Comparison of ENCODE assay signal across 14 mouse cellular contexts in genomic region chr1:172019339-172019738, GRCm38 (mm10). TPM values are rescaled to one million over a fixed set of nuclear protein-coding genes. Genes with fewer than 3 reads are reported as not detected.
DNase-seq lines count a peak whose midpoint lies in the region; ATAC-seq lines count a peak whose summit lies in the region.
"Had no signal": no experiment of that assay in that cellular context is flagged by ENCODE, and none has a peak within 500 bp of the region (broad histone marks: within the 10 kb centered on the region; RNA-seq: fewer than 3 reads in every experiment).

No protein-coding gene starts in this region.

- H3K27me3 ChIP-seq in lung, embryonic 15.5 days, result no peaks in the 10 kb centered on the region
- H3K27me3 ChIP-seq in embryonic facial prominence, embryonic 10.5 days (replicated peaks; ENCODE audit: low read depth, poor library complexity, severe bottlenecking), result no peaks in the 10 kb centered on the region
- H3K27me3 ChIP-seq in hindbrain, embryonic 13.5 days, result no peaks in the 10 kb centered on the region
- H3K27me3 ChIP-seq in neural tube, embryonic 15.5 days (replicated peaks), result no peaks in the 10 kb centered on the region
- H3K27me3 ChIP-seq: limb, embryonic 12.5 days had no signal

- no peak overlapping the region for H3K4me2 ChIP-seq in lung, embryonic 15.5 days
- peak overlapping the region; percentile 19; the same call in 1 of the 2 replicates for H3K4me2 ChIP-seq in hindbrain, embryonic 13.5 days
- H3K4me2 ChIP-seq in neural tube, embryonic 15.5 days, result 0 out of 2 replicates have a peak overlapping the region, but pooled peaks have one; percentile 5
- H3K4me2 ChIP-seq: limb, embryonic 12.5 days had no signal

- no peak for DNase-seq in lung, postnatal 36 days
- no peak for DNase-seq in embryonic facial prominence, embryonic 10.5 days (ENCODE audit: low spot score)
- DNase-seq in layer of hippocampus, adult 8-10 months (ENCODE audit: low spot score in 2 of 2), result no peak
- DNase-seq: cerebellum, postnatal 25 days; heart, postnatal 4 days; spleen, adult 18-20 months had no signal

- no peak overlapping the region for H3K9ac ChIP-seq in lung, embryonic 15.5 days
- peak overlapping the region; percentile 64 for H3K9ac ChIP-seq in hindbrain, embryonic 13.5 days
- peak overlapping the region; percentile 14; the same call in 1 of the 2 replicates for H3K9ac ChIP-seq in neural tube, embryonic 15.5 days (replicated peaks)
- H3K9ac ChIP-seq: limb, embryonic 12.5 days had no signal

- ATAC-seq in lung, embryonic 15.5 days (ENCODE audit: borderline replicate concordance, extremely low read depth, low FRiP score, low TSS enrichment), result no peak
- ATAC-seq in hindbrain, embryonic 13.5 days (ENCODE audit: low FRiP score), result no peak
- no peak for ATAC-seq in neural tube, embryonic 15.5 days (ENCODE audit: low FRiP score)
- no peak for ATAC-seq in monocyte, adult 5-6 weeks (replicated peaks; ENCODE audit: insufficient number of reproducible peaks, low FRiP score, low TSS enrichment, poor library complexity, severe bottlenecking)
- ATAC-seq: activated CD4-positive, CD25-positive, alpha-beta regulatory T cell, adult 4 months had no signal

- 81% methylated on average over 4 of the region's 4 CpGs for WGBS in lung, embryonic 15.5 days
- WGBS in embryonic facial prominence, embryonic 10.5 days, result 85% methylated on average over 4 of the region's 4 CpGs
- 82% methylated on average over 4 of the region's 4 CpGs for WGBS in hindbrain, embryonic 13.5 days
- 85% methylated on average over 4 of the region's 4 CpGs for WGBS in neural tube, embryonic 15.5 days

- peaks cover 49% of the 10 kb centered on the region for H3K4me1 ChIP-seq in lung, embryonic 15.5 days
- peaks cover 92% of the 10 kb centered on the region for H3K4me1 ChIP-seq in embryonic facial prominence, embryonic 10.5 days
- peaks cover 96% of the 10 kb centered on the region for H3K4me1 ChIP-seq in hindbrain, embryonic 13.5 days (replicated peaks)
- H3K4me1 ChIP-seq in neural tube, embryonic 15.5 days, result peaks cover 93% of the 10 kb centered on the region

- H3K9me3 ChIP-seq in lung, embryonic 15.5 days, result no peaks in the 10 kb centered on the region
- H3K9me3 ChIP-seq in embryonic facial prominence, embryonic 10.5 days, result no peaks in the 10 kb centered on the region
- H3K9me3 ChIP-seq in hindbrain, embryonic 13.5 days, result no peaks in the 10 kb centered on the region
- H3K9me3 ChIP-seq in neural tube, embryonic 15.5 days (replicated peaks), result no peaks in the 10 kb centered on the region
- H3K9me3 ChIP-seq: limb, embryonic 12.5 days had no signal

- H3K27ac ChIP-seq in lung, embryonic 15.5 days, result peak overlapping the region; percentile 44
- peak overlapping the region; percentile 78 for H3K27ac ChIP-seq in embryonic facial prominence, embryonic 10.5 days (replicated peaks)
- H3K27ac ChIP-seq in hindbrain, embryonic 13.5 days, result peak overlapping the region; percentile 93
- H3K27ac ChIP-seq in neural tube, embryonic 15.5 days (replicated peaks), result peak overlapping the region; percentile 82
- H3K27ac ChIP-seq: limb, embryonic 12.5 days had no signal

- no peak overlapping the region for H3K4me3 ChIP-seq in lung, embryonic 15.5 days
- H3K4me3 ChIP-seq in embryonic facial prominence, embryonic 10.5 days, result no peak overlapping the region
- no peak overlapping the region for H3K4me3 ChIP-seq in hindbrain, embryonic 13.5 days
- no peak overlapping the region for H3K4me3 ChIP-seq in neural tube, embryonic 15.5 days (replicated peaks)
- H3K4me3 ChIP-seq: limb, embryonic 12.5 days had no signal

- H3K36me3 ChIP-seq in lung, embryonic 15.5 days, result no peaks in the 10 kb centered on the region
- peaks cover 66% of the 10 kb centered on the region for H3K36me3 ChIP-seq in embryonic facial prominence, embryonic 10.5 days (replicated peaks)
- peaks cover 5% of the 10 kb centered on the region; the same call in 1 of the 2 replicates for H3K36me3 ChIP-seq in hindbrain, embryonic 13.5 days
- H3K36me3 ChIP-seq in neural tube, embryonic 15.5 days, result no peaks in the 10 kb centered on the region

RNA-seq across cellular contexts. Expression of gene Vangl2, which starts 8.9 kb away (rescaled TPM):
- polyA plus RNA-seq in lung, embryonic 15.5 days (2015; fragmentation: Nextera tagmentation; extraction: Ambion mirVana), result 11.5 and 14.1 TPM in 2 replicates
- polyA plus RNA-seq in embryonic facial prominence, embryonic 10.5 days (2016; fragmentation: Nextera tagmentation; extraction: Ambion mirVana), result 28.3 and 35.3 TPM in 2 replicates
- 49.4 and 52.1 TPM in 2 replicates for polyA plus RNA-seq in hindbrain, embryonic 13.5 days (2015; fragmentation: Nextera tagmentation; extraction: Ambion mirVana)
- polyA plus RNA-seq in neural tube, embryonic 15.5 days (2015; fragmentation: Nextera tagmentation; extraction: Ambion mirVana), result 37.3 and 40.1 TPM in 2 replicates
- total RNA-seq in layer of hippocampus, adult 8-10 months (2022), result 10 to 100 TPM; 11.1 to 16.9 (median 14.8) TPM
- total RNA-seq in monocyte, adult 5-6 weeks (2017), result 0.67 to 2.7 TPM (median 1.2 TPM) in 3 replicates

RNA-seq across cellular contexts. Expression of gene Nhlh1, which starts 38.0 kb away (rescaled TPM):
- polyA plus RNA-seq in lung, embryonic 15.5 days (2015; fragmentation: Nextera tagmentation; extraction: Ambion mirVana), result not detected in 2 replicates
- 4.1 and 4.7 TPM in 2 replicates for polyA plus RNA-seq in embryonic facial prominence, embryonic 10.5 days (2016; fragmentation: Nextera tagmentation; extraction: Ambion mirVana)
- 8.1 and 9.8 TPM in 2 replicates for polyA plus RNA-seq in hindbrain, embryonic 13.5 days (2015; fragmentation: Nextera tagmentation; extraction: Ambion mirVana)
- polyA plus RNA-seq in neural tube, embryonic 15.5 days (2015; fragmentation: Nextera tagmentation; extraction: Ambion mirVana), result 2.2 and 2.6 TPM in 2 replicates
- under 1 TPM; 0.58 to 0.98 (median 0.76) TPM for total RNA-seq in layer of hippocampus, adult 8-10 months (2022)
- total RNA-seq in monocyte, adult 5-6 weeks (2017), result not detected in 3 replicates
- total RNA-seq: gastrocnemius, postnatal 4 days; heart, postnatal 4 days; megakaryocyte progenitor cell, adult 5-6 weeks had no signal
- polyA plus RNA-seq: activated CD4-positive, CD25-positive, alpha-beta regulatory T cell, adult 4 months had no signal
